Mouse (Mus musculus): ENCODE results near the gene Arih2. TPM values are rescaled to one million over a fixed set of nuclear protein-coding genes. Genes with fewer than 3 reads are reported as not detected.

The Arih2 gene
- 10 to 100 TPM; 70.9 to 80.2 TPM for polyA plus RNA-seq (2017; shearing (Covaris generic))

DNA sequence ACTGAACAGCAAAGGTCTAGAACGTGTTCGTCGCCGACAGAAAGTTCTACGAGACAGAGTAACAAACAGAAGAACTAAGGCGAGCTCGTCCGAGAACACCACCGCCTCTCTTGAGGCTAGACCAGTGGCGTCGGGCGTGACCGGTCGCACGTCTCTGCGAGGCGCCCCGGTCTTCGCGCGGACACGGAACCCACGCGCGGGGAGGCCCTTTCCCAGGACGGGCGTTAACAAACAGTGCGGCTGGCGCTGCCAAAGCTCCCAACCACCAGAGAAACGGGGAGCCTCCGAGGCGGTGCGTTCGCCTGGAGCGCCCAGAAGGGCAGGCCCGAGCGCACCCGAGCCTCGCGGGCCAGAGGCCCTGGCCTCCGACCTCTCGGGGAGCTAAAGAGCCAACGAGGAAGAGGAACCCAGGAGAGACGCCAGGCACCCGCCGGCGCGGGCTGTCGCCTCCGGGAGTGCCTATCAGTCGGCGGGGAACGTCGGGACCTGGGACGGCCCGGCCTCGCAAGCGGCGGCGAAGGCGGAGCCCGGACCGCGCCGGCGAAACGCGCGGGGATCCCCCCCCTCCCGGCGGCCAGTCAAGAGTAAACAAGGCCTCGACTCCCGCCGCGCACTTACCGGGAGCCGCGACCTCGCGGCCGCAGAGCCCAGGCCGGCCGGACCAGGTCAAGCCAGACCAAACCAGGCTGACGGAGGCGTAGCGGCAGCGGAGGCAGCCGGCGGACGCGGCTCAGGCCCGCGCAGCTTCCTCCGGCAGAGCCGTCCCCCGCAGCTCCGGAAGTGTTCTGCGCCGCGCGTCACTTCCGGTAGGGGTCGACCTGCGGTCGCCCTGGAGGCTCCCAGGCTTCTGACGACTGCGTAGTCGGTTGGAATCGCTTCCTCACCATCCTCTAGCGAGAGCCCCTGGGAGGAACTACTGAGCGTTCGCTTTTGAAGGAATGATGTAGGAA is at the start of gene Arih2:
TSS of gene Arih2 (minus strand) at position 776 of the 950 bp plus-strand sequence.

DNA sequence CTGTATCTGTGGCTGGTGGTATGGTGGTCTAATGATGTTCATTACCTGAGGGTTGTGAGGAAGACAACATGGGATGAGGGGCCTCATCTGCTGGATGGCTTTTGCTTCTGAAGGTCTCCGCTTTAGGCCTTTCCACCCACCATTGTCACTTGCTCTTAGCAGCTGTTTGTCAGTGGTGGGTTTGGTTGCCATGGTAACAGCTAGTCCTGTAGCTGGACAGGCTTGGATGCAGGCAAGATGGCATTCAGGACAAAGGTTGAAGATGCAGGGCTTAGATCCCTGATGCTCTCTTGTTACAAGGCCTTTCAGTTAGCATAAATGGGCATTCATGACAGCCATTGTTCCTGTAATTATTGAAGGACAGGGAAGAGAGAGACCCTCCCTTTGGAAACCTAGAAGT is 39.9 kb upstream of the Arih2 start, which contains the start of gene Prkar2a:
TSS of gene Prkar2a (plus strand) at position 209 of the 400 bp plus-strand sequence.

DNA sequence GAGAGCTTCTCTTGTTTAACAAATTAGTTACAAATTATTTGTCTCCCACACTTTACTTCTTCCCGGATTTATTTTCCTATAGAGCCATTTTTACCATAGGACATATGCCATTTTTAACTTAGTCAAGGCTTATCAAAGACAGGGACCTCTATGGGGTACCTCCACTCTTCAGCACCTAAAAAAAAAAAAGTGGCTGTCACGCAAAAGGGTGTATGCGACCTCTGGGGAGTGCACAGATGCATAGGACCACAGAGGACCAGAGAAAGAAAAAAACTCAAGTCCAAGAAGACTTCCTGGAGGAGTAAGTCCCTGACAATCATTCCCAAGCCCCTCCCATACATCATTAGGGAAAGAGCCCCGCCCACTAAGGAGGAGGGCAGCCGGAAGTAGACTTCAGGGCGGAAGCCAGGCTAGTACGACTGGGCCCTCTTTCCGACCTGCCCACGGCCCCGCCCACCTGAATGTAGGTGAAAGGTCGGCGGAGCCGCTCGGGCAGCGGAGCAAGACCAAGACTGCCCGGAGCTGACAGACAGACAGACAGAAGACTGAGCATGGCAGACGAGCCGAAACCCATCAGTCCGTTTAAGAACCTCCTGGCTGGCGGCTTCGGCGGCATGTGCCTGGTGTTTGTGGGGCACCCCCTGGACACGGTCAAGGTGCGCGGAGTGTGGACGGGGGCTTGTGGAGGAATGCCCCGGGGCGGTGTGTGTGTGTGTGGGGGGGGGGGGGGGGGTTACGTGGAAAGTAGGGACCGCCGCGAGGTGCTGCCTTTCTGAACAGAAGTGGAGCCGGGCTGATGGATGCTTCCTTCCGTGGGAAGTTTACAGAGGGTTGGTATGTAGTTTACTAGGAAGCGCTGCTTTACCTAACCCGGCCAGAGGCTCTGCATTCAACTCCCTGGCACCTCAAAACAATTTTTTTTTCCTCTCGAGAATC is 12.8 kb upstream of the Arih2 start, which contains the start of gene Slc25a20:
TSS of gene Slc25a20 (plus strand) at position 412 of the 936 bp plus-strand sequence.

DNA sequence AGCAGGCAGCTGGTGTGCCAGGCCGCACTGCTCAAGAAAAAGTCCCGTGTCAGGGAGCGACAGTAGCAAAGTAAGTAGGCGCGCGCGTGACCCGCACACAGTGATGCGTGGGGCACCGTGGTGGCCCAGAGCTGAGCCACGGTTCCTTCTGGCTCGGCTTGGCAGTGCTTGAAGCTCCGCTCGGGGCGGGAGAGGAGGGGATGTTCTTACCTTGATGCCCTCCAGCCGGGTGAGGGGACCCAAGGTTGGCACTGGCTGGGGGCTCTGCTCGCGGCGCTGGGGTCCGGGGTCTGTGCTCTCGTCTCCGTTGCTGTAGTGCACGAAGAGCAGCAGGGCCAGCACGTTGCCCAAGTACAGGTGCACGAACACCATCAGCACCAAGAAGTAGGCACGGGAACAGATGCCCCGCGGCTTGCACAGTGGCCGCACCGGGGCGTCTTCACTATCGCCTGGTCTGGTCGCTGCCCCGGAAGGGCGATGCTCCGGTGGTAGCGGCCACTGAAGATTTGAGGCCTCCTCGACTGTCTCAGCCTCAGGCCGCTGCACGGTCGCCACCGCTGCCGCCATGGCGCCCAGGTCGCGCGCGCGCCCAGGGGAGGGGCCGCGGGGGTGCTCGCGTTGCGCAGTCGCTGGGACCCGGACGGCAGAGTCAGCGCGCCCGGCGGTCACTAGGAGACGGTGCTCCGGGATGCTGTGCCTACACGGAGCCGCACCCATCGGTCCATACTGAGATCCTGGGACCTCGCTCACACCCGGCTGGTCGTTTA is 52.0 kb downstream of the Arih2 start, which contains the start of gene P4htm:
TSS of gene P4htm (minus strand) at position 670 of the 767 bp plus-strand sequence.

DNA sequence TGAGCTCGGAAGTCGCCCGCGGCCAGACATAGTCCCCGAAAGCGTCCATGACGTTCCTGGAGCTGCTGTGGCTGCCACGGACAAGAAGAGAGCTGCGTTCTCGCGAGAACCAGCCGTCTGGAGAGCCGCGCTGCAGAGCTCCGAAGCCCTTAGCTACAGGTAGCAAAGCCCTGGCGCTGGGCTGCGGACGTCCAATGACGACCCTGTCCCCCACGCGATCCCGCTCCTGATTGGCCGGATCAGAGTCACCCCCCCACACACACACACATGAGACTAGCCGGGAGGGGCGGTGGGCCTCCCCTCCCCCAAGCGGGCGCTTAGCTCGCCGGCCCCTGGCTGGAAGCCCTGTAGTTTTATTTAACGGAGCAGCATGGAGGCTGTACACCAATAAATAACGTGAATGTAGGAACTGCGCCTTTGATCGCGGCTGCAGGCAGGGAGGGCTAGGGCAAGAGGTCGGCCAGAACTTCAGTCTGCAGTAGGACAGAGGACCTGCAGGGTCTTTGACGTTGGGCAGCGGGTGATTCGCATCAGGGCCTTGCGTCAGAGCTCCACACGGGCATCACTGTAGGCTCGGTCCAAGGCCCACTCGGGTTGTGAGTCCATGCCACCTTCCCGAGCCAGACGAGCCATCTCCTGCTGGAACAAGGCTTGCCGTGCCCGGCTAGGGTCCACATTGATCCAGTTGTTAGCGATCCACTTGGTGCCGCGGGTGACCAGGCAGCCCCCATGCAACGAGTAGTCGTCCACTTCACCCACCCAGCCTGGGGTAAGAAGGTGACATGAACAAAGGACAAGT is 70.4 kb downstream of the Arih2 start, which contains the start of gene Wdr6:
TSS of gene Wdr6 (minus strand) at position 195 of the 799 bp plus-strand sequence.

DNA sequence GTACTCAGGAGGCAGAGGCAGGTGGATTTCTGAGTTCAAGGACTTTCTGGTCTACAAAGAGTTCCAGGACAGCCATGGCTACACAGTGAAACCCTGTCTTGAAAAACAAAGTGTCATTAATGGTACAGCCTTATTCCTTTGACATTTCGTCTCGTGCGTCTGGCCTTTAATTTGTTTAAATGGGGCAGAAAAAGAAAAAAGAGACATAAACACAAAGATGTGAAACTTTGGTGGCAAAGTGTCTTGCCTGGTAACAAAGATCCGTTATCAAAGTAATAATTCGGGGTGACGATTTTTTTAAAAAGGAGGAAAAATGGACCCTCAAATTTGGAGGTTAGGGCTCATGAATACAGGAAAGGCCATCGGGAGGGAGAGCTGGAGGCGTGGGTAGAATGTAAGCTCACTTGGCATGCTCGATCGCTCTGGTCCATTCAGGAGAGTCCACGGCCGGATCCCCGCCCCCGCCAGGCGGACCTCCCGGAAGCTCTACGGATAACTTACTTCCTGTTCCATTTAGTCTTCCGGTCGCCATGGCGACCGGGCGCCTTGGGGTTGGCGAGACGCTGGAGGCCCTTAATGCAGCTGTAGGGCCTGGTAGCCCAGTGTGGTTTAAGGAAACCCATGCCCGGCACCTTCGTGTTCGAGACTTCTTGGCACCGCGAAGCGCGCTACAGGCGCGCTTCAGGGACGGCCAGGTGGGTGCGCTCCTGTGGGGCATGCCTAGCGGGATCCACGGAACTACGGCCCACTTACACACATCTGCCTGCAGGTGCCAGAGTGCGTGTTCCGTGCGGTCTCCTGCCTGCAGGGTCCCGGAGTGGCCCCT is 79.6 kb downstream of the Arih2 start, which contains the start of gene Dalrd3:
TSS of gene Dalrd3 (plus strand) at position 506 of the 826 bp plus-strand sequence.

DNA sequence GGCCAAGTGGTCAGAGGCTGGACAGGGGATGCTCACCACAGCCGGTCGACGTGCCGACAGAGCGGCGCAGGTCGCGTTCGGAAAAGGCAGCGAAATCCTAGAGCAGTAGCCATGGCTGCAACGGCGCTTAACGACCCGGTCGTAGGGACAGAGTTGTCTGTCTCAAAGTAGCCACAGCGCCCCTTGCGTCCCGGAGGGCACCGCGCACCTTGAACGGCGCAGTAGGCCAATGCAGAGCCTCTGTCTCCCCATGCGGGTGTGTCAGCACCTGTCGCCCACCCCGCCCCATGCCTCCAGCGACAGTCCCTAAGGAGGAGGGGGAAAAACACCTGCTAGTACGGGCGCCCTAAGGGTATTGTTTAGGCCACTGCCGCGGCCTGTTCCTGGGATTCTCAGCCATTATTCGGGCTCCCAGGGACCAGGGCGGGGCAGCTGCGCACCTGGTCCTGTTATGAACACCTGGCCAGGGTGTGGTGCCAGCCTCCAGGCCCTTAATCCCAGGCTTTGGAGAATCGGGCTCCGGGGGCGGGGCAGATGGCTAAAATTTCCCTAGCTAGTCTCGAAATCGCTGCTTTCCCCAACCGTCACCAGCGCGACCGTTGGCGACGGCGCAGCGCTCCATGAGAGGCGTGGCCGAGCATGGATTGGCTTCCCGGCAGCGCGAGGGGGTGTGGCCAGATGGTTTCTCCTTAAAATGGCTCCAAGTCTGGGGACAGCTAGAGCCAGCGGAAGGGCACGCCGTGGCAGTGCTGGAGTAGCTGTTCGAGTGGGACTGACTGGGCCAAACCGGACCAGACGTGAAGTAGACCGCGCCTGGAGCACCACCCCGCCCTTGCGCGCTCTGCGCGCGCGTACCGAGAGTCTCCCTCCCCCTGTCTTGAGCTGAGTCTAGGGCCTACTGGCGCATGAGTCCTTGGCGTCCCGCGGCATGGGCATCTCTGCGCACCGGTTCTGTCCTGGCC is 82.1 kb downstream of the Arih2 start, which contains the start of gene Ndufaf3:
TSS of gene Ndufaf3 (minus strand) at position 620 of the 962 bp plus-strand sequence.

DNA sequence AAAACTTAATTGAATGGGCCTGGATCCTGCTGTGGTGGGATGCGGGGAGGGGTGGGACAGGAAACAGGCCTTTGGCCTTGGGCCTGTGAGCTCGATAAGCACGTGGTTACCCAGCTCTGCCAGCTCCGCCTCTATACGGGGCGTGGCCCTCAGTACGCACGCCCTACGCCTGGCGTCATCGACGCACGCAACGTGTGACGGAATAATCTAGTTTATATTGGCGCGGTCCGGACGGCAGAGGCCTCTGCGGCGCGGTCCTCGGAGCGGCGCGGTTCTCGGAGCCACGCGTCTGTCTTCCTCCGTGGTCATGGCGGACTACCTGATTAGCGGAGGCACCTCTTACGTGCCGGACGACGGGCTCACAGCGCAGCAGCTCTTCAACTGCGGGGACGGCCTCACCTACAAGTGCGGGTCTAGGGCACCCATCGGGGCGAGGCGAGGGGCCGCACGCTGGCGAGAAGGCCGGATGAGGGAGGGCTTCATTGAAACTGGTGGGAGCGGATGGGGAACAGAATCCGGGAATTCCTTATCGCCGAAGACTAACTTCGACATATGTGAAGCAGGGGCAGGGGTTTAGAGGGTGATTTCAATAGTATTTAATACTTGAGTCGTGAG is 88.9 kb downstream of the Arih2 start, which contains the start of gene Impdh2:
TSS of gene Impdh2 (plus strand) at position 60 of the 615 bp plus-strand sequence.

Other genes with a start within 250 kb of the Arih2 start
- gene Ccdc36, start 220.9 kb downstream of the Arih2 start, polyA plus RNA-seq (2017; shearing (Covaris generic)), result under 1 TPM in 1 of 2 experiments, not detected in 1; 0.14 TPM
- gene BC048562, start 212.9 kb downstream of the Arih2 start, polyA plus RNA-seq (2017; shearing (Covaris generic)), result not detected
- 10 to 100 TPM; 35.6 to 46.5 TPM for gene Ccdc71, start 188.9 kb downstream of the Arih2 start, polyA plus RNA-seq (2017; shearing (Covaris generic))
- gene Klhdc8b, start 187.8 kb downstream of the Arih2 start, polyA plus RNA-seq (2017; shearing (Covaris generic)), result 1 to 10 TPM; 6.5 to 9.8 TPM
- under 1 TPM; 0.12 to 0.41 TPM for gene Lamb2, start 169.7 kb downstream of the Arih2 start, polyA plus RNA-seq (2017; shearing (Covaris generic))
- gene Usp19, start 158.8 kb downstream of the Arih2 start, polyA plus RNA-seq (2017; shearing (Covaris generic)), result 100 to 1,000 TPM in 1 of 2 experiments, 10 to 100 TPM in 1; 63.7 to 115 TPM
- 100 to 1,000 TPM; 105 to 107 TPM for gene Qars, start 141.7 kb downstream of the Arih2 start, polyA plus RNA-seq (2017; shearing (Covaris generic))
- gene Qrich1, start 132.6 kb downstream of the Arih2 start, polyA plus RNA-seq (2017; shearing (Covaris generic)), result 100 to 1,000 TPM; 142 TPM
- gene Impdh2, start 89.1 kb downstream of the Arih2 start, polyA plus RNA-seq (2017; shearing (Covaris generic)), result 100 to 1,000 TPM in 1 of 2 experiments, 10 to 100 TPM in 1; 75.1 to 125 TPM
- gene Ndufaf3, start 82.0 kb downstream of the Arih2 start, polyA plus RNA-seq (2017; shearing (Covaris generic)), result 10 to 100 TPM; 56.3 to 86.8 TPM
- gene Dalrd3, start 79.5 kb downstream of the Arih2 start, polyA plus RNA-seq (2017; shearing (Covaris generic)), result 10 to 100 TPM; 71.9 to 82.4 TPM
- gene Wdr6, start 70.6 kb downstream of the Arih2 start, polyA plus RNA-seq (2017; shearing (Covaris generic)), result 10 to 100 TPM; 38.1 to 65.1 TPM
- 10 to 100 TPM in 1 of 2 experiments, 1 to 10 TPM in 1; 8.7 to 11.6 TPM for gene P4htm, start 51.7 kb downstream of the Arih2 start, polyA plus RNA-seq (2017; shearing (Covaris generic))
- 10 to 100 TPM; 76.3 to 95.7 TPM for gene Slc25a20, start 12.7 kb upstream of the Arih2 start, polyA plus RNA-seq (2017; shearing (Covaris generic))
- 10 to 100 TPM in 1 of 2 experiments, 1 to 10 TPM in 1; 9.3 to 17.8 TPM for gene Prkar2a, start 39.9 kb upstream of the Arih2 start, polyA plus RNA-seq (2017; shearing (Covaris generic))
- 10 to 100 TPM; 11.2 to 15.5 TPM for gene Ip6k2, start 134.4 kb upstream of the Arih2 start, polyA plus RNA-seq (2017; shearing (Covaris generic))
- gene Nckipsd, start 159.0 kb upstream of the Arih2 start, polyA plus RNA-seq (2017; shearing (Covaris generic)), result 10 to 100 TPM in 1 of 2 experiments, 1 to 10 TPM in 1; 9.8 to 10.3 TPM
- gene Celsr3, start 176.9 kb upstream of the Arih2 start, polyA plus RNA-seq (2017; shearing (Covaris generic)), result under 1 TPM; 0.01 to 0.11 TPM
- gene Slc26a6, start 203.9 kb upstream of the Arih2 start, polyA plus RNA-seq (2017; shearing (Covaris generic)), result 10 to 100 TPM; 16.8 to 17.6 TPM

Data from activated CD4-positive, CD25-positive, alpha-beta regulatory T cell (primary cell).